Mouse (Mus musculus): ENCODE data around the gene Fibcd1.

GRCm38 (mm10) chr2:31870683-31871082 lies 24.9 kb upstream of the Fibcd1 start:
- TF ChIP-seq POLR2A (IDR thresholded peaks at IDR 0.05; ENCODE audit: extremely low read depth, insufficient read depth, low read length) (no peak), CTCF (IDR thresholded peaks at IDR 0.05; ENCODE audit: low read depth, low read length) (no peak)
